Mouse (Mus musculus) CD4-positive, CD25-positive, alpha-beta regulatory T cell, adult 4 months (primary cell): ENCODE results near the gene Eif4e2. TPM values are rescaled to one million over a fixed set of nuclear protein-coding genes. Genes with fewer than 3 reads are reported as not detected.

Source experiments
- ATAC-seq: one replicate; pipeline ENCODE4 v1.8.0; 2017
- polyA plus RNA-seq, 2 experiments: library from polyadenylated mRNA; unstranded; fragments of 100-300 nt; shearing (Covaris generic); gene quantifications; one replicate each; pipeline ENCODE4 v1.2.1; 2017

The Eif4e2 gene
- 100 to 1,000 TPM; 101 to 133 TPM for polyA plus RNA-seq

DNA sequence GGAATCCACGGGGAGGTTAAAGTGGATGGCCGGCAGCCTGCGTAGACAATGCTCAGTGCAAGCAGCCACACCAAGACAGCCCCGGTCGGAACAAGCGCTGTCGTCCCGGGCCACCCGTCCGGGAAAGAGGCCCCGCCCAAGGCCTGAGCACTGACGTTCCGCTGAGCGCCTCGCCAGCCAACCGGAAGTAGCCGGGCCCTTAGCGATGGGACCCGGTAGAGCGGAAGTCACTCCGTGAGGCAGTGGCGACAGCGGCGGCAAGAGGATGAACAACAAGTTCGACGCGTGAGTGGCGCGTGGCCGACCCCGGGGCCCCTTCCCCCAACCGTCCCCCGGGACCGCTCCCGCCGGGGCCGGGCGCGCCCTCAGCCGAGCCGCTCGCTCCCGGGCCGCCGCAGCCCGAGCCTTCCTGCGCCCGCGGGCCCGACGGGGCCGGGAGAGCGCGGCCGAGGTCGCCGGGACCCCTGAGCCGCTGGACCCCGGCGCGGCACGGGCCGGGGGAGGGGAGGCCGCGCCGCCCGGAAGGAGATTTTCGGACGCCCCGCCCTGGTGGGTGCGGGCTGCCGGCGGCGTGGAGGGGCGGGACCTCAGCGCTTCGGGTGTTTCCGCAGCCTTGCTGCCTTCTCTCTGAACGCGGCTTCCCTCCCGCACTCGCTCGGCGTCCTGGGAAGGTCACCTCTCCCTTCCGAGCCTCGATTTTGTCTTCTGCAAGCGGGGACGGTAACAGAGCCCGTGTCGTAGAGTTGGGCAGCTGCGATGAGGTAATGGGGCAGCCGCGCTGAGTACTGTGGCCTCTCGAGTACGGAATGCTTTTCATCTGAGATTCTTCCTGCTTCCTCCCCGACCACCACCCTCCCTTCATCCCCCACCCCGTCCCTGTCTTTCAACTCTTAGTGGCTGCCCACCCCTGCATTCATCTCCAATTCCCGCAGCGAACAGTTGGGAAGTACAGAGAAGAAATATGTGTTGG is at the start of gene Eif4e2:
Gene Eif4e2 (plus strand): TSS at position 180 of the 970 bp plus-strand sequence.
- peak; percentile 88 for ATAC-seq

DNA sequence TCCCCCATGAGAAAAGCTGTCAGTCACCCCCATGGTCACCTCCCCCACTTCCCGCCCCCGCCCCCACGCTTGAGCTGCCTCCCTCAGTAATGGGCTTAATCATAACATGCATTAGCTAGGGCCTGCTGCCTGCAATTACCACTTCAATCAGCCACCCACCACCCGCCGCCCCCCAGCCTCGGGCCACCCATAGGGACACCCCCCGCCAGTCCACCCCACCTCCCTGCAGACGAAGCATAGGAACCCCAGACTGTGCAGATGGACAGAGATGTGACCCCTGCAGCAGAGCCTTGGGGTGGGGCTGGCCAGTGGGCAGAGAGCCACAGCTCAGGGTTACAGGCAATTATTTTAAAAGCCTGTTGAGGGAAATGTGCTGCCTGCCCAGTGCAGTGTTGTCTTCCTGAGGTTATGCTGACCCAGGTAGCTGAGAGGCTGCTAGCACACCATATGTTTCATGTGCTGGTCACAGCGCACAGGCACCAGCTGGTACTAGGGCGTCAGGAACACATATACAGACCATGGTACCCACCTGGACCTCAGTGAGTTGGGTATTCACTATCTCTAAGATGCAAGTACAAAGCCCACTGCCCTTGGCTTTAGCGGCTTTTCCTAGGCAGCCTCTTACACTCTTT is 49.4 kb upstream of the Eif4e2 start:
- ATAC-seq: no peak

GRCm38 (mm10) chr1:87164796-87165184 is 48.9 kb upstream of the Eif4e2 start:
- ATAC-seq: no peak

DNA sequence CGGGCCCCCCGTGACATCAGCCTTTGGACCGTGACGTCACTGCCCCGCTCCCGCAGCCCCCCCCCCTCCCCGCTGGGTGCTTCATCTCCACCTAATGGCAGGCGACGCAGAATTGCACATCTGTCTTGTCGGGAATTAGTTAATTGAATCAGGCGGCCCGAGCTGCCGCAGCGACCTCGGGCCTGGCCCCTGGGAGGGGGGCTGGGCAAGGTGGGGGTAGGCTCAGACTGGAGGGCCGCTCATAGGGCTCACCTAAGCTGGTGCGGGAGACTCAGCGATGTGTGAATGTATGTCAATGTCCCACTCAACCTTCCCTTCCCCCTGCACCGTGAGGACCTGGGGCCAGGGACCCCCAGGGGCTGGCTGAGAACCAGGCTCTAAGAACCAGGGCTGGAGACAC is 43.3 kb upstream of the Eif4e2 start:
- no peak for ATAC-seq

- no peak for ATAC-seq
Observed at GRCm38 (mm10) chr1:87171312-87171711, 42.4 kb upstream of the Eif4e2 start.

- ATAC-seq: no peak
Observed at GRCm38 (mm10) chr1:87172316-87172715, 41.4 kb upstream of the Eif4e2 start.

- ATAC-seq: no peak
Observed at GRCm38 (mm10) chr1:87174006-87174955, 39.4 kb upstream of the Eif4e2 start.

- ATAC-seq: no peak
Observed at GRCm38 (mm10) chr1:87175852-87176292, 37.8 kb upstream of the Eif4e2 start.

GRCm38 (mm10) chr1:87180896-87181295 is 32.8 kb upstream of the Eif4e2 start:
- ATAC-seq: peak; percentile 85

GRCm38 (mm10) chr1:87183013-87183412 is 30.7 kb upstream of the Eif4e2 start, which contains the start of gene Prss56:
TSS of gene Prss56 (plus strand) at chr1:87183313.
- ATAC-seq: no peak

- ATAC-seq: no peak
Observed at GRCm38 (mm10) chr1:87183998-87184750, 29.5 kb upstream of the Eif4e2 start.

DNA sequence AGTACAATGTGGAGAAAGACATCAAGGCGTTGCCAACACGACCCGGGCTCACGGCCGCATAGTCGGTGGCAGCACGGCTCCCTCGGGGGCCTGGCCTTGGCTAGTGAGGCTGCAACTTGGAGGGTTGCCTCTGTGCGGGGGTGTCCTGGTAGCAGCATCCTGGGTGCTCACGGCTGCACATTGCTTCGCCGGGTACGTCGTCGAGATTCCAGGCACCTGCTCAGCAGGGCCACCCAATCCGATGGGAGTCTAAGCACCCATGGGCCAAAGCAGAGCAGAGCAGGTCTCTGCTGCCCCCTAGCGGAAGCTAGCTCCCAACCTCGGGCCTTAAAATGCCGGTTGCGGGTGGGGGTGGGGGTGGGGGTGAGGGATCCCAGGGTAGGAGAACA is 29.0 kb upstream of the Eif4e2 start:
- ATAC-seq: peak; percentile 55

GRCm38 (mm10) chr1:87185526-87185925 is 28.2 kb upstream of the Eif4e2 start:
- ATAC-seq: no peak

DNA sequence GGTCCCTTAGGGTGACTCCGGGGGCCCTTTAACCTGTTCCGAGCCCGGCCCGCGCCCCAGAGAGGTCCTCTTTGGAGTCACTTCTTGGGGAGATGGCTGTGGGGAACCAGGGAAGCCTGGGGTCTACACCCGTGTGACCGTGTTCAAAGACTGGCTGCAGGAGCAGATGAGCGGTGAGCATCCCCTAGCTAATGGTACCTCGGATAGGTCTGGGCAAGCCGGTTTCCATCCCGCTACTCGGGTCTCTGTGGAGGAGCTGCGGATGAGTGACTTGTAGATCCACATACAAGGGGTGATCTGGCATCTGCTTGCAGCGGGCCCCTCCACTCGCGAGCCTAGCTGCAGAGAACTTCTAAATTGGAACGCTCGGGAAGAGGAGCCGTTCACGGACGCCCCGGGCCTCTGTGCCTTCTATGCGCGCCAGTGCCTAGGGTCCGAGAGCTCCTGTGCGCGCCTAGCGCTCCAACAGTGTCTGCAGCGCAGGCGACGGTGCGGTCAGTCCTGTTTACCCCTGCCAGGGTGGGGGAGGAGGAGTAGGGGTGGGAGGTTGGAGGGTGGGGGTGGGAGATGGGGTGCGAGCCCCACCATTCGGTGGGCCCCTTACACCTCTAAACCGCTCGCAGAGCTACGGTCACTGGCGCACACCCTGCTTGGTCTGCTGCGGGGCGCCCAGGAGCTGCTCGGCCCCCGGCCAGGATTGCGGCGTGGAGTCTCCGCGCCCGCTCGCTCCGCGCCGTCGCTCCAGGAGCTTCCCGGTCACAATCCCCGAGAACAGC is 27.3 kb upstream of the Eif4e2 start:
- ATAC-seq: no peak

- ATAC-seq: peak; percentile 66
Observed at GRCm38 (mm10) chr1:87187037-87187355, 26.7 kb upstream of the Eif4e2 start.

DNA sequence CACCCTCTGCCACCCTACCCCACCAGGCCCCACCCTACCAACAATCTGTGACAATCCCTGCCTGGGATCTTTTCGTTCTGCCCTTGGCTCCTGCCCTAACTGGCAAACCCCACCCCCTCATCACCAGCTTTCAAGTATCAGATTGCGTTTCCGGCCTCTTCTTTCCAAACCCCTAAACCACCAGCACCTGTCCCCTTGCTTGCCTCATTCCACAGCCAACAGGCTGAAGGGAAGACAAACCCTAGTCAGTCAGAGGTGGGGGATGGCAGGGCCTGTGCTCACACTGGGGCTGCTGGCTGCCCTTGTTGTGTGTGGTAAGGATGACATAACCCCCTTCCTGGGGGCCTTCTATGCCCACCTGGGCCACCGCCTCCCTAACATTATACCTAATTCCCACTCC is 23.3 kb upstream of the Eif4e2 start, which contains the start of gene Chrnd:
Gene Chrnd (plus strand): TSS at position 179 of the 400 bp plus-strand sequence.
- no peak for ATAC-seq

GRCm38 (mm10) chr1:87197296-87197695 is 16.4 kb upstream of the Eif4e2 start:
- ATAC-seq: no peak

- no peak for ATAC-seq
Observed at GRCm38 (mm10) chr1:87198119-87199065, 15.3 kb upstream of the Eif4e2 start.

GRCm38 (mm10) chr1:87200811-87201210 is 12.9 kb upstream of the Eif4e2 start:
- ATAC-seq: no peak

DNA sequence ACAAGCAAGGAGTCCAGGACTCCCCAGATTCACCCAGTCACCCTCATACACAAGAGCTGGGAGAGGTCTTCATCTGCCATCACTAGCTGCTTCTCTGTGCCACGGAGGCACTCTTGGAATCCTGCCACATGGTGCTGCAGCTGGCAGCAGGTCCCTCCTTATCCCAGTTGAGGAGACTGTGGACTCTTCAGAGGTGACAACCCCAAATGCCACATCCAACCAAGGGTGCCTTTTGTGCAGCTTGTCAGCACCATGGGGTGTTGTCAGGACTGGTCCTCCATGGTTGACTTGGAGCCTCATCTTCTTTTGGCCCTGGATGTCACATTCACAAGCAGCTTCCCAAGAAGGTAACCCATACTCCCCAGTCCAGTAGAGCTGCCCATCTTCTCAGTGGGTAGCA is 11.9 kb upstream of the Eif4e2 start:
- ATAC-seq: no peak
